Mouse (Mus musculus): Measurements from ENCODE around the gene Max.

GRCm38 (mm10) chr12:76948185-76948584 is 13.8 kb downstream of the Max start:
- no peak for TF ChIP-seq CTCF (IDR thresholded peaks at IDR 0.05; ENCODE audit: low read depth, low read length)
- no peak for TF ChIP-seq POLR2A (IDR thresholded peaks at IDR 0.05; ENCODE audit: extremely low read depth, insufficient read depth, low read length)
